Mouse (Mus musculus): ENCODE measurements around the gene Tor1aip2.
A peak's percentile ranks its signal among the peaks of the same experiment; 100 is the strongest.

DNA sequence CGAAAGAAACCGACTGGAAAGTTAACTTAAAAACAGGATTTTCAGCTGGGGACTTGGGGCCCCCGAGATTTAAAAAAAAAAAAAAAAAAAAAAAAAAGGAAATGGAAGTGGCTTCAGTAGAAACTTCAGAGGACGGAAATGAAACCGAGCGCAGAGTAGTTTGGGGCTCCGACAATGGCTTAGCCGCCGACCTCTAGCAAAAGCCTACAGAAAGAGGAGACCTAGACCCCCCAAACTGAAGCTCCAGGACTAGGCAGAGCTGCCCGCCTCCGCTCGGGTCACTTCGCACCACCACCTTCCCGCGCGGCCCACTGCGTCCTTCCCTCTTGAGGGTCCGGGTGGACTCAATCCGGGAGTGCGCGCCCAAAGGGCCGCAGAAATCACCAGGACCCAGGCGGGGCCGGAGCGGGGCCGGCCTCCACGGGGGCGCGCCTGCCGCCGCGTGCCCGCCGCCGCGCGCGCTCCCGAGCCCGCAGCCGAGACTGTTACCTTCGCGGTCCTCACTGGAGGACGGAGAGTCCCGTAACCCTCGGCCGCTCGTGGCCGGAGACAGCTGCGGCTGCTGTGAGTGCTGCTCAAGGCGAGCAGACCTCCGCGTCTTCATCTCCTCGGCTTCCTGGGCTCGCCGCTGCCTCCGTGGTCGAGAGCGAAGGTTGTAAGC, at the start of gene Tor1aip2:
- TF ChIP-seq POLR2A (IDR thresholded peaks at IDR 0.05; ENCODE audit: extremely low read depth, insufficient read depth, low read length) (peak; percentile 50; the same call in 1 of the 2 replicates), CTCF (IDR thresholded peaks at IDR 0.05; ENCODE audit: low read depth, low read length) (no peak)
